Mouse (Mus musculus) E14TG2a.4 (cell line): ENCODE data around the gene Asic1.
A peak's percentile ranks its signal among the peaks of the same experiment; 100 is the strongest.

Experiments used
- H3K27me3 ChIP-seq: 2 replicates; pipeline ENCODE4 v1.6.1; 2014; ENCODE audit warnings: low read length, control low read depth; ENCODE audit not compliant: insufficient read depth
- H3K36me3 ChIP-seq: 2 replicates; pipeline ENCODE4 v1.6.1; 2014; ENCODE audit warnings: low read length, control low read depth; ENCODE audit not compliant: insufficient read depth
- H3K4me1 ChIP-seq: replicated peaks from 2 replicates; pipeline ENCODE4 v1.6.1; 2014; ENCODE audit warnings: low read depth, low read length, control low read depth
- H3K4me3 ChIP-seq: replicated peaks from 2 replicates; pipeline ENCODE4 v1.5.1; 2014; ENCODE audit warnings: mild to moderate bottlenecking, low read length
- H3K9me3 ChIP-seq: 2 replicates; pipeline ENCODE4 v1.6.1; 2014; ENCODE audit warnings: low read length, control low read depth
- CTCF ChIP-seq: conservative IDR thresholded peaks from 2 replicates; pipeline ENCODE4 v1.5.1; 2014; ENCODE audit warnings: low read length
- NANOG ChIP-seq: IDR thresholded peaks from 2 replicates; pipeline ENCODE4 v1.6.1; 2014; ENCODE audit warnings: borderline replicate concordance, low read length, mixed read lengths
- POU5F1 ChIP-seq: IDR thresholded peaks from 2 replicates; pipeline ENCODE4 v1.6.1; 2014; ENCODE audit warnings: low read length, borderline replicate concordance

Asic1 gene

DNA sequence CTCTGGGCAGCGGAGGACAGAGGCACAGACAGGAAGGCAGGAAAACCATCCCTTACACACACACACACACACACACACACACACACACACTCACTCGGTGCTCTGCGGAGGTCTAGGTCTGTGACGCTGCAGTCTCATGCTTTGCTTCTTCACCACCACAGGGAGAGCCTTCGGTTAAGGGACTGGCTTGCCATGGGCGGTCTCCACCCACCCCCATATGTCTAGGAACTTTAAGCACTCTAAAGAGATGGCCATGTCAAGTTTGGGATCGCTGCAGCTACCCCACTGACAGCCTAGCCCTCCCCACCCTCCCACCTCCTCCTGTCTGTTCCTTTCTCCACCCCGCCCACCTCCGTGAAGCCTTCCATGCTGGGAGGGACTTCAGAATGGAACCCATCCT lies 14.2 kb upstream of the Asic1 start:
- peaks cover 70% of the 10 kb centered on the region for H3K4me1 ChIP-seq
- no peak for TF ChIP-seq CTCF
- TF ChIP-seq NANOG: no peak
- no peak for TF ChIP-seq POU5F1
- no peaks in the 10 kb centered on the region for H3K9me3 ChIP-seq
- H3K36me3 ChIP-seq: no peaks in the 10 kb centered on the region
- 0 out of 2 replicates have a peak, but pooled peaks cover 6% of the 10 kb centered on the region for H3K27me3 ChIP-seq
- peak overlapping the region; percentile 45 for H3K4me3 ChIP-seq

DNA sequence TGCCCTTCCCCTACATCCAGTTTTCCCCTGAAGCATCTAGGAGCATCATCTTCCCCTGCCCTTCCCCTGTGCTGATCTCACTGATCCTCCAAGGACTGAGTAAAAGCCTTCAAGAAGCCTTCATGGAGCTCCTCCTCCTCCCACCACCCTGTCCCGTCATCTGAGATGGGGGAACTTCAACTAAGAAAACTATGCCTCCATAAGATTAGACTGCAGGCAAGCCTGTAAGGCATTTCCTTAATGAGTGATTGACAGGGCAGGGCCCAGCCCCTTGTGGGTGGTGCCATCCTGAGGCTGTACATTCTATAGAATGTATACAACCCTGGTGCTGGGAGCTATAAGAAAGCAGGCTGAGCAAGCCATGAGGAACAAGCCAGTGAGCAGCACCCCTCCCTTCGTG lies 11.7 kb upstream of the Asic1 start:
- no peak for TF ChIP-seq CTCF
- TF ChIP-seq POU5F1: no peak
- no peak for TF ChIP-seq NANOG
- Histone ChIP-seq H3K4me3 (no peak overlapping the region), H3K9me3 (no peaks in the 10 kb centered on the region), H3K4me1 (peaks cover 68% of the 10 kb centered on the region), H3K27me3 (0 out of 2 replicates have a peak, but pooled peaks cover 10% of the 10 kb centered on the region), H3K36me3 (no peaks in the 10 kb centered on the region)

DNA sequence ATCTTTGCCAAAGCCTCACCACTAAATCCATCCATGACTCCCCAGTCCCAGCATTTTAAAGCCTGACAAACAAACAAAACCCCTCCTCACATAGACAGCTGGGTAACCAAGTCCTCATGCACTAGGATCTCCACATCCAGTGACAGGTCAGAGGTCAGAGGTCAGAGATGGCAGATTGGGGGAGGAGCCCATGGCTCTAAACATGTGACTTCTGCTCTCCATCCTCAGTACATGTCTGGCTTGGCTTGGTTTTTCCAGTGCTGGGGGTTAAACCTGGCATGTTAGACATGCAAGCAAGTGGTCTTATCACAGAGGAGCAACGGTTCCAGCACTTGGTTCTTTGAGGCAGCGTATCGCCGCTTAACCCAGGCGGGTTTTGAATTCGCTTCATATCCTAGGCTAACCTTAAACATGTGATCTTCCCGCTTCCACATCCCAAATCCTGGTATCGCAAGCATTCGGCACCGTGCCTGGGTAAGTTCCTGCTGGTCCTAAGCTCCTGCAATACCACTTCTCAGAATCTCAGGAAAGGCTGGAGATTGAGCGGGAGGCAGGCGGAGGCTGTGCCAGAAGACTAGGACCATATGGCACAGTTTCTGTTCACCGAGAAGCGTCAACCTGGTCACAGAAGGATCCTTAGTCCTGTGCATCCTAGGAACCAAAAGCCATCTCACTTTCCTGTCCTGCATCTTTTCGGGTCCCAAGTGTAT lies 8.9 kb upstream of the Asic1 start:
- Histone ChIP-seq H3K36me3 (no peaks in the 10 kb centered on the region), H3K9me3 (no peaks in the 10 kb centered on the region), H3K27me3 (peaks cover 30% of the 10 kb centered on the region), H3K4me1 (peaks cover 65% of the 10 kb centered on the region), H3K4me3 (peak overlapping the region; percentile 59)
- TF ChIP-seq NANOG (no peak), POU5F1 (no peak), CTCF (no peak)

DNA sequence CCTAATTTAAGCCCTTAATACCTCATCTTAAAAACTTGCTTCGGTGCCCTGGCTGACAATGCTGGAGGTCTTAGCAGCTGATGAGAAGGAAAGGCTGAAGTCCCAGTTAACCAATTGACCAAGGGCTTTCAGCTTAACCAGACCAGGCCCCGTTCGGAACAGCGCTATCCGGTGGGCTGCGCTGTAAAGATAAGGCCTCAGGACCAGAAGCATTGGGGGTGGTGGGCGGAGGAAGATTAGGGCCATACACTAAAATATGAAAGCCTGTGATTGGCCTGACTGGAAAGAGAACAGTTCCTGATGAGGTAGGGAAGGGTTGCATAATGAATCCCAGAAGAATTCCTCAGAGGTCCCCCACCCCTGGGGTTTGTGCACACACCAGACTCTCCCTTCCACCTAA lies 7.8 kb upstream of the Asic1 start:
- H3K4me1 ChIP-seq: peaks cover 58% of the 10 kb centered on the region
- TF ChIP-seq CTCF: no peak
- no peak for TF ChIP-seq NANOG
- no peak for TF ChIP-seq POU5F1
- H3K4me3 ChIP-seq: no peak overlapping the region
- no peaks in the 10 kb centered on the region for H3K36me3 ChIP-seq
- peaks cover 41% of the 10 kb centered on the region for H3K27me3 ChIP-seq
- no peaks in the 10 kb centered on the region for H3K9me3 ChIP-seq

DNA sequence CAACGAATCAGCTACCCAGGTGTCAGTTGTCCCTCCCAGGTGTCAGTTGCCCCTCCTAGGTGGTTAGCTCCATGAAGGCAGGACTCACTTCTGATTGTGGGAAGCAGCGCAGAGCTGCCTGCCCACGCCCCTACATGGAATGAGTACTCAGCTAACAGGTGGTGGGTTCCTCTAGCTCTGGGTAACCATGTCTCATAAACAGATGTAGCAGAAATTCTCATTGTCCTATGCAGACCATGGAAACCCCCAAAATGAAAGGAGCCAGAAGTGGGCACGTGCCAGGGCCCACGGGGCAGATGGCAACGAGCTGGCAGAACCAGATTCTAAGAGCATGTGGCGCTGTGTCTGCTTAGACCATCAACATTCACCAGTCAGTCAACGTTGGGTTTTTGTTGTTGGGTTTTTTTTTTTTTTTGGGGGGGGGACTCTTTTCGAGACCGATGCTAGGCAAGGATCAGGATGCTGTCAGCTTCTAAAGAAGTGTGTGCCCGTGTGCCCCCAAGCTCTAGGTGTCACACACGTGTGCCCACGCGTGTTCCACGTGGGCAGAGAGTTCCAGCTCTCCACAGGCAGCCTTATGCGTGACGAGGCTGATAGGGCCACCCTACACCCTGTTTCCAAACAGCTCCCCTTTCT lies 6.1 kb upstream of the Asic1 start:
- peaks cover 50% of the 10 kb centered on the region for H3K4me1 ChIP-seq
- no peaks in the 10 kb centered on the region for H3K9me3 ChIP-seq
- no peaks in the 10 kb centered on the region for H3K36me3 ChIP-seq
- H3K4me3 ChIP-seq: peak overlapping the region; percentile 73
- no peak for TF ChIP-seq NANOG
- TF ChIP-seq POU5F1: no peak
- TF ChIP-seq CTCF: no peak
- peaks cover 46% of the 10 kb centered on the region for H3K27me3 ChIP-seq

DNA sequence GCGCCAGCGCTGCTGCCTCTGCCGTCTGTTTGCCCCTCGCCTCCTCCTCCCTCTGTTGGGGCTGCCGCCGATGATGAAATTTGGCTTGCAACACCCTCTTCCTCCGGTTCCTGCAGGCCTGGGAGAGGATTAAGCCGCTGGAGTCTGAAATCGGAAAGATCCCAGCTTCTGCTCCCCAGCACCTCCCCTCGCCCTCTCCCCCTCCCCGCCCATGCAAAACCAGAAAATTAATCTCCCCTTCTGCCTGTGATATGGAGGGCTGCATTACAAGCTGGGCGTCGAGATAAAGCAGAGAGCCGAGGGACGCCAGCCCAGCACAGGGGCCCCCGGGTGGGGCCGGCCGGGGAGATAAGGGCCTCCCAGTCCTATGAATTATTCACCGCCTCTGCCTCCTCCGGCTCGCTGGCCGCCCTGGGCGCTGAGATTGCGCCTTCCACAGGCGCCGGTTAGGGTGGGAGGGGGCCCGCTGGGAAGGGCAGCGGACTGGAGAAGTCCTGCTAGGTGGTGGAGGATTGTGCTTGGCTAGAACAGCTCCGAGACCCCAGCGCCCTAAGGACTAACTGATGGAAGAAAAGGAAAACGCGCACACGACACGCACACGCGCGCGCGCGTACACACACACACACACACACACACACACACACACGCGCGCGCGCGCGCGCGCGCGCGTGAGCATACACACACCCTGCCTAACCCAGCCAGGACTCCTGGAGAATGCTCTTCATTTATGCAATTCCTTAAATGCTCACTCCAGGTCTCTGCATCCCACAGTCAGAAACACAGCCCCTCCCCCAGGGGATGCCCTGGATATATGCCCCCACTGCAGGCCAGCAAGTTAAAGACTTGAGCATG lies 5.3 kb upstream of the Asic1 start:
- no peaks in the 10 kb centered on the region for H3K9me3 ChIP-seq
- TF ChIP-seq CTCF (no peak), POU5F1 (no peak), NANOG (no peak)
- H3K36me3 ChIP-seq: no peaks in the 10 kb centered on the region
- peaks cover 54% of the 10 kb centered on the region for H3K27me3 ChIP-seq
- H3K4me3 ChIP-seq: peak overlapping the region; percentile 73
- H3K4me1 ChIP-seq: peaks cover 53% of the 10 kb centered on the region

DNA sequence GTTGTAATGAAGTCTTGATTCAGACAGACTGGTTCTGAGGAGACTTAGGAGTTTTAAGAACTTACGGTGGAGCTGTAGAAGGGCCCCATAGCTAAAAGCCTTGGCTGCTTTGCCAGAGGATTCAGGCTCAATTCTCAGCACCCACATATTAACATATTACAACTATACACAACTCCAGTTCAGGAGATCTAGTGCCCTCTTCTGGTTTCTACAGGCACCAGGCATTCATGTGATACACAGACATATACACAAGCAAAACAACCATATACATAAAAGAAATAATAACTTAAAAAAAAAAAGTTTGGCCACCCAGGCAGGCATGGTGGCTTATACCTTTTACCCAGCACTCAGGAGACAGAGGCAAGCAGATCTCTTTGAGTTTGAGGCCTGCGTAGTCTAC lies 2.6 kb upstream of the Asic1 start:
- no peak overlapping the region for H3K4me3 ChIP-seq
- H3K27me3 ChIP-seq: peaks cover 80% of the 10 kb centered on the region
- H3K36me3 ChIP-seq: no peaks in the 10 kb centered on the region
- TF ChIP-seq CTCF: no peak
- TF ChIP-seq POU5F1: no peak
- no peak for TF ChIP-seq NANOG
- no peaks in the 10 kb centered on the region for H3K9me3 ChIP-seq
- H3K4me1 ChIP-seq: peaks cover 53% of the 10 kb centered on the region

DNA sequence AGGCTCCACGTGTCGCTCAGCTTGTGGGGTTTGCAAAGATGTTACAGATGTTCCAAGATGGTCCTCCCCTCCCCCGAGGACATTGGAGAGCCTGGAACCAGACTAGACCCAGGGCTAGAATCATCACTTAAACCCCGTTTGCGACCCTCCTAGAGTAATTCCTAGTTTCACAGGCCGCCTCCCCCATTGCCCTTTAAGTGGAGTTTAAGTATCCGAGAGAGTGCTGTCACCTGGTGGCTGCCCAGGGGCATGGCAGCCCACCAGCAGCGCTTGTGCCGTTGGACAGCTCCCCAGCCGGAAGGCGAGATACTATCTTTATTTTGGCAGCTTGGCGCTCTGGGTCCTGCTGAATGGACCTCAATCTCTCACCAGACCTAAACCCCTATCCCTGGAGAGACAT lies 1.3 kb upstream of the Asic1 start:
- peaks cover 51% of the 10 kb centered on the region for H3K4me1 ChIP-seq
- H3K36me3 ChIP-seq: peaks cover 9% of the 10 kb centered on the region
- H3K9me3 ChIP-seq: no peaks in the 10 kb centered on the region
- no peak for TF ChIP-seq NANOG
- TF ChIP-seq CTCF: peak; percentile 99
- peaks cover 85% of the 10 kb centered on the region for H3K27me3 ChIP-seq
- no peak overlapping the region for H3K4me3 ChIP-seq
